Comparison of ENCODE assay signal across 10 mouse cellular contexts in the genomic region with DNA sequence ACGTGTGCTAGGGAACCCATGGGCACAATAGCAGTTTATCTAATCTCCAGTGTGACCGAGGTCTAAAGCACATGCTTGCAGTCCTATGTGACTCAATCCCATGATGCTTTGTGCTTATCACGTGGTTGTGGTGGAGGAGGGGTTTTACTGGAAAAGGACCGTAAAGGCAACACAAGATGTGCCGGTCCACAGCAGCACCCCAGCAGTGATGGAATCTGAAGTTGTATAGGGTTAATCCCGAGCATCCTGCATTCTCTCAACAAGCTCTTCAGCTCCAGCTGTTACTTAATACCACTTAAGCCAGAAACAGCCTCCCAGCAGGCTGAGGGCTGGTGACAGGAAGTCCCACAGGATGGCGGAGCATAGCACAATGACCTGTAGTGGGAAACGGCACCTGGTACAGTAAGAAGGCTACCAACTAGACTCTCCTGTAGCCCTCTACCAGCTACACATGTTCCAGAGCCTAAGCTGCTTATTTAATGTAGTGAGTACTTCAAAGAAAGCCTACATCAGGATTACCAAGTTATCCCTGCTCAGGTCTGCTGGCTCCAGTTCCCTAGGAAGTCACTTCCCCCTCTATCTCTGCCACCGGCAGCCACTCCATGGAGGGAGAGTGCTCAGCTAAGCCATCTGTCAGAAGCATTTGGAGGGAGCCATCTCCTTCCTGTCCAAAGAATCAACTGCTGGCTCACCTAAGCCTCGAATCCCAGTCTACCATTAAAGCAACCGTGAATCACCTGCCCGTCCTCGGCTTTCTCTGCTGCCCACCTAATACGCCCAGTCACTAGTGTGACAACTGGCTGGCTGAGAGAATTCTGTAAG. TPM values are rescaled to one million over a fixed set of nuclear protein-coding genes. Genes with fewer than 3 reads are reported as not detected.
DNase-seq lines count a peak whose midpoint lies in the region; ATAC-seq lines count a peak whose summit lies in the region.
"Had no signal": no experiment of that assay in that cellular context is flagged by ENCODE, and none has a peak within 500 bp of the region (broad histone marks: within the 10 kb centered on the region; RNA-seq: fewer than 3 reads in every experiment).

No protein-coding gene starts in this region.

- peak; percentile 56; the same call in 1 of the 2 replicates for ATAC-seq in limb, embryonic 11.5 days (ENCODE audit: insufficient number of reproducible peaks, low FRiP score, low TSS enrichment, low read depth)
- ATAC-seq in liver, embryonic 15.5 days (ENCODE audit: insufficient read depth), result 0 out of 2 replicates have a peak, but pooled peaks have one; percentile 26

- 0 out of 2 replicates have a peak, but pooled peaks cover 10% of the 10 kb centered on the region for H3K4me1 ChIP-seq in limb, embryonic 11.5 days (ENCODE audit: control insufficient read depth, insufficient read depth, low read length)
- H3K4me1 ChIP-seq in limb, embryonic 10.5 days, result peaks cover 30% of the 10 kb centered on the region
- H3K4me1 ChIP-seq in liver, embryonic 15.5 days (replicated peaks), result peaks cover 39% of the 10 kb centered on the region

- H3K9me3 ChIP-seq in limb, embryonic 11.5 days (ENCODE audit: control insufficient read depth, low read length), result no peaks in the 10 kb centered on the region
- H3K9me3 ChIP-seq in limb, embryonic 10.5 days (replicated peaks), result no peaks in the 10 kb centered on the region
- H3K9me3 ChIP-seq in liver, embryonic 15.5 days (replicated peaks), result no peaks in the 10 kb centered on the region

- 70% methylated on average over 14 of the region's 14 CpGs for WGBS in limb, embryonic 11.5 days
- 79% methylated on average over 14 of the region's 14 CpGs for WGBS in limb, embryonic 10.5 days
- 63% methylated on average over 14 of the region's 14 CpGs for WGBS in liver, embryonic 15.5 days (ENCODE audit: insufficient replicate concordance)

- no peak overlapping the region for H3K4me2 ChIP-seq in limb, embryonic 11.5 days (ENCODE audit: low read depth, severe bottlenecking)
- 0 out of 2 replicates have a peak overlapping the region, but pooled peaks have one; percentile 11 for H3K4me2 ChIP-seq in liver, embryonic 15.5 days
- H3K4me2 ChIP-seq: lung, embryonic 14.5 days had no signal

- H3K27ac ChIP-seq in limb, embryonic 11.5 days (replicated peaks; ENCODE audit: low read depth, low read length), result no peak overlapping the region; the same call in 1 of the 2 replicates
- H3K27ac ChIP-seq in limb, embryonic 10.5 days, result no peak overlapping the region
- no peak overlapping the region for H3K27ac ChIP-seq in liver, embryonic 15.5 days (replicated peaks)

- H3K9ac ChIP-seq in limb, embryonic 11.5 days (ENCODE audit: low read length), result no peak overlapping the region
- H3K9ac ChIP-seq in liver, embryonic 15.5 days, result no peak overlapping the region
- H3K9ac ChIP-seq: lung, embryonic 14.5 days had no signal

- no peak overlapping the region for H3K4me3 ChIP-seq in limb, embryonic 11.5 days (ENCODE audit: low read depth, low read length)
- no peak overlapping the region for H3K4me3 ChIP-seq in limb, embryonic 10.5 days
- no peak overlapping the region for H3K4me3 ChIP-seq in liver, embryonic 15.5 days (replicated peaks)

- H3K36me3 ChIP-seq in limb, embryonic 11.5 days (ENCODE audit: control insufficient read depth, insufficient read depth, low read length), result no peaks in the 10 kb centered on the region
- no peaks in the 10 kb centered on the region for H3K36me3 ChIP-seq in limb, embryonic 10.5 days
- H3K36me3 ChIP-seq in liver, embryonic 15.5 days (replicated peaks), result peaks cover 53% of the 10 kb centered on the region

- no peaks in the 10 kb centered on the region for H3K27me3 ChIP-seq in limb, embryonic 11.5 days (ENCODE audit: control insufficient read depth, insufficient read depth, low read length)
- no peaks in the 10 kb centered on the region for H3K27me3 ChIP-seq in limb, embryonic 10.5 days (ENCODE audit: low read depth, poor library complexity, severe bottlenecking)
- H3K27me3 ChIP-seq in liver, embryonic 15.5 days, result no peaks in the 10 kb centered on the region

- peak; percentile 35 for DNase-seq in limb, embryonic 11.5 days (ENCODE audit: low spot score)
- DNase-seq in limb, embryonic 10.5 days (ENCODE audit: low spot score), result no peak
- peak; percentile 83 for DNase-seq in cerebellum, adult 11-12 months
- peak; percentile 64 for DNase-seq in heart, adult 8-10 months (ENCODE audit: low spot score)
- no peak for DNase-seq in gastrocnemius, adult 18-20 months (ENCODE audit: low spot score)
- DNase-seq in layer of hippocampus, adult 8-10 months (ENCODE audit: low spot score in 2 of 2), result no peak
- DNase-seq in adipocyte (ENCODE audit: low spot score), result no peak
- DNase-seq: gastrocnemius, postnatal 25 days; lung, embryonic 14.5 days had no signal

RNA-seq across cellular contexts. Expression of a gene that starts 51.3 kb away (rescaled TPM):
- polyA plus RNA-seq in limb, embryonic 11.5 days (2014; fragmentation: Nextera tagmentation; extraction: Ambion mirVana), result 5.1 and 6.6 TPM in 2 replicates
- 5.2 and 5.7 TPM in 2 replicates for polyA plus RNA-seq in limb, embryonic 10.5 days (2016; fragmentation: Nextera tagmentation; extraction: Ambion mirVana)
- 10 to 100 TPM; 12.9 to 23.2 (median 16.2) TPM for total RNA-seq in heart, adult 8-10 months (2022)
- polyA plus RNA-seq in liver, embryonic 15.5 days (2015; fragmentation: Nextera tagmentation; extraction: Ambion mirVana), result 4.8 and 6.1 TPM in 2 replicates
- total RNA-seq in gastrocnemius, adult 18-20 months (2021), result 1 to 10 TPM; 3.4 to 4.6 TPM
- total RNA-seq in layer of hippocampus, adult 8-10 months (2022), result 10 to 100 TPM; 20.8 to 31.5 (median 27.1) TPM

Comparison
In these comparisons a context has a peak if more than half of its experiments do, and no peak if none do; other contexts are left out.
1. DNase-seq: peak in limb, embryonic 11.5 days (single experiment), cerebellum, adult 11-12 months (single experiment) and heart, adult 8-10 months (single experiment); none in limb, embryonic 10.5 days (single experiment), gastrocnemius, adult 18-20 months (single experiment), layer of hippocampus, adult 8-10 months (0 of 2) and adipocyte (single experiment).